In the genomic region with DNA sequence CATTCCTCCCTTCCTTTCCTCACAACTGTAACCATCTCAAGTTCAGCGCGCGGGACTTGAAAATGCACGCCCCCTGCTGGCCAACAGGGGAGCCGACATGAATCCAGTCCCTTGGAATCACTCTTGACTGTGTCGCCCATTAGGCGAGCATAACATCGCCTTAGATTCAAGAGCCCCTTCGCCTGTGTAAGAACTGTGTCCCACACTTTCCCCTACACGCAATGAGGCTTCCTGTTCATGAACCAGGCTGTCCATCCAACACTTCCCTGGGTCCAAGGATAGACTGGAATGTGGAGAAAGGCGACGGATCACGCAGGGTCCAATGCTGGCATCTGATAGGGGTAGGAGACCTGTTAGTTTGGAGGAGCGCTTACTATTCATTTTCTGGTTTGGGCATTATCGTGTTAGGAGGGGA, we compare ENCODE assay signal across 8 mouse cellular contexts. TPM values are rescaled to one million over a fixed set of nuclear protein-coding genes. Genes with fewer than 3 reads are reported as not detected.
DNase-seq lines count a peak whose midpoint lies in the region; ATAC-seq lines count a peak whose summit lies in the region.

No protein-coding gene starts in this region.

- peaks cover 13% of the 10 kb centered on the region for H3K4me1 ChIP-seq in forebrain, embryonic 12.5 days

- peak overlapping the region; percentile 59; the same call in 1 of the 2 replicates for H3K9ac ChIP-seq in forebrain, embryonic 12.5 days

- ATAC-seq in forebrain, embryonic 12.5 days (ENCODE audit: low FRiP score): peak; percentile 64

- H3K27me3 ChIP-seq in forebrain, embryonic 12.5 days: peaks cover 66% of the 10 kb centered on the region

- no peaks in the 10 kb centered on the region for H3K9me3 ChIP-seq in forebrain, embryonic 12.5 days

- no peaks in the 10 kb centered on the region for H3K36me3 ChIP-seq in forebrain, embryonic 12.5 days (replicated peaks)

- peak overlapping the region; percentile 45 for H3K4me3 ChIP-seq in forebrain, embryonic 12.5 days (replicated peaks)

- H3K4me2 ChIP-seq in forebrain, embryonic 12.5 days: peak overlapping the region; percentile 94

- H3K27ac ChIP-seq in forebrain, embryonic 12.5 days: no peak overlapping the region

- WGBS in forebrain, embryonic 12.5 days: 1% methylated on average over 15 of the region's 15 CpGs

- DNase-seq in MN1 (ENCODE audit: low spot score) (peak; percentile 72), adipocyte (ENCODE audit: low spot score) (no peak)
- DNase-seq in c-Kit-positive CD71-positive TER-119-negative erythroid progenitor cells, embryonic 14.5 days (ENCODE audit: low read depth): peak; percentile 34
- DNase-seq in heart, postnatal 4 days: peak; percentile 82
- peak; percentile 81 to 83 for DNase-seq in layer of hippocampus, postnatal 10 days (ENCODE audit: low spot score in 2 of 2)
- DNase-seq in lung, postnatal 14 days: peak; percentile 76
- peak; percentile 83 for DNase-seq in retina, postnatal 1 day

RNA-seq across cellular contexts. Expression of a gene that starts 0.5 kb away (rescaled TPM):
- not detected in 2 replicates for polyA plus RNA-seq in forebrain, embryonic 12.5 days (2016; fragmentation: Nextera tagmentation; extraction: Ambion mirVana)
- 10 to 100 TPM; 21.3 to 24.6 TPM for total RNA-seq in heart, postnatal 4 days (2021)
- 1 to 10 TPM; 6.9 to 7.4 TPM for total RNA-seq in layer of hippocampus, postnatal 10 days (2021)

RNA-seq across cellular contexts. Expression of a gene that starts 17.8 kb away (rescaled TPM):
- 2.5 and 2.6 TPM in 2 replicates for polyA plus RNA-seq in forebrain, embryonic 12.5 days (2016; fragmentation: Nextera tagmentation; extraction: Ambion mirVana)
- under 1 TPM; 0.26 to 0.54 TPM for total RNA-seq in heart, postnatal 4 days (2021)
- total RNA-seq in layer of hippocampus, postnatal 10 days (2021): 100 to 1,000 TPM; 222 to 231 TPM

RNA-seq across cellular contexts. Expression of a gene that starts 32.6 kb away (rescaled TPM):
- polyA plus RNA-seq in forebrain, embryonic 12.5 days (2016; fragmentation: Nextera tagmentation; extraction: Ambion mirVana): 5.1 and 5.9 TPM in 2 replicates
- total RNA-seq in heart, postnatal 4 days (2021): 10 to 100 TPM; 26.9 to 28.3 TPM
- 1 to 10 TPM; 7.3 to 8.5 TPM for total RNA-seq in layer of hippocampus, postnatal 10 days (2021)

Comparison
In these comparisons a context has a peak if more than half of its experiments do, and no peak if none do; other contexts are left out.
1. RNA of a gene that starts 17.8 kb away (total RNA-seq): 222 to 231 TPM in layer of hippocampus, postnatal 10 days; 0.26 to 0.54 TPM in heart, postnatal 4 days; every median in the first group is over 100 times any median in the second.